Mouse (Mus musculus) CH12.LX (cell line): ENCODE data around the gene Uqcr10.

Source experiments
- CTCF ChIP-seq, 2 experiments: IDR thresholded peaks in 1 of 2; conservative IDR thresholded peaks in 1 of 2; 2 replicates each; pipeline ENCODE4 v1.5.1; 2011 to 2012; ENCODE audit warnings: low read depth in 2 of 2, low read length in 2 of 2, improper control_type of control experiment in 1 of 2, inconsistent platforms in 1 of 2, mild to moderate bottlenecking in 1 of 2, moderate library complexity in 1 of 2
- ZC3H11A ChIP-seq: IDR thresholded peaks from 2 replicates; pipeline ENCODE4 v1.6.1; 2012; ENCODE audit warnings: low read depth, mild to moderate bottlenecking, inconsistent platforms, low read length, improper control_type of control experiment

DNA sequence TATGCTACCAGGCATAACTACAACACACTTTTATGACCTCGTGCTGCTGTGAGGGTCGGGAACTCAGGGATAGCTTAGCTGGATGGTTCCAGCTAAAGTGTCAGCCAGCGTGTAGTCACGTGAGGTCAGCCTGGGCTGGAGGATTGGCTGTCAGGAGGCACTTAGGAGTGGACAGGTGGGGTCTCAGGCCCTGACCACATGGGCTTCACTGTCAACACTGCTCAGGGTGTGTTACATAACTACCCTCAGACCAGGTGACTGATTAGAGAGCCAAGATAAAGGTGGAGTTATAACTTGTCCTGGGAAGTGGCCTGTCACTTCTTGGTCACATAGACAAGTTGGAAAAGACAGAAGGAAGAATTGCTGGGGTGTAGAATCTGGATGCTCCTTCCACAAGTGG, 11.5 kb upstream of the Uqcr10 start:
- TF ChIP-seq CTCF (conservative IDR thresholded peaks at IDR 0.05 in 1 of 2, IDR thresholded peaks at IDR 0.05 in 1 of 2; ENCODE audit: low read depth in 2 of 2, low read length in 2 of 2) (no peak), ZC3H11A (no peak)
